Mouse (Mus musculus): ENCODE results near the gene Gm4969. TPM values are rescaled to one million over a fixed set of nuclear protein-coding genes. Genes with fewer than 3 reads are reported as not detected.

Gene Gm4969
- total and polyA plus RNA-seq, 3 experiments, result not detected

DNA sequence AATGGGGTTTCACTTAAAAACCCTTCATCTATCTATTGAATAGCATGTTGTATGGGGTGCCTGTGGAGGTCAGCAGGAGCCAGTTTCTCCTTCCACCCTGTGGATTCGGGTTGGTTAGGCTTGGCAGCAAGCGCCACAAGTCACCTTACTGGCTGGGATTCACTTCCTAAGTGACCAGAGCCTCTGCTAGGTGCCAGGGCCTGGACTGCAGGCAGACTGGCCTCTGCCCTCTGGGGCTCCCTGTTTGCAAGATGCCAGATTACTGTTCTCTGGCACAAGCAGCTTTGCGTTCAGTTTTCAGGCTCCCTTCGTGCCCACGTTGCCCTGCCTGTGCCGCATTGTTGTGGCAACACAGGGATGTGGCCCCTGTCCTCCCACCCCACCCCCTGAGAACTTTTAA is 6.5 kb upstream of the Gm4969 start:
- Histone ChIP-seq H3K36me3 (ENCODE audit: control insufficient read depth in 1 of 2, insufficient read depth in 2 of 2, low read length in 2 of 2) (peaks cover 0 to 7% of the 10 kb centered on the region in 2 experiments; a peak in 2 of 4 replicates), H3K9me3 (replicated peaks; ENCODE audit: insufficient read depth, low read length) (no peaks in the 10 kb centered on the region), H3K4me1 (ENCODE audit: control insufficient read depth in 1 of 2, insufficient read depth in 2 of 2, low read length in 2 of 2) (peaks cover 2 to 4% of the 10 kb centered on the region in 2 experiments; a peak in 2 of 4 replicates), H3K79me2 (ENCODE audit: control insufficient read depth, insufficient read depth, low read length, poor library complexity) (peaks cover 15% of the 10 kb centered on the region), H3K9ac (ENCODE audit: control insufficient read depth, low read depth, low read length, poor library complexity, severe bottlenecking) (no peak overlapping the region), H3K27ac (ENCODE audit: control insufficient read depth, low read depth, low read length) (no peak overlapping the region), H3K27me3 (ENCODE audit: control insufficient read depth in 1 of 2, insufficient read depth in 2 of 2, low read length in 2 of 2) (no peaks in the 10 kb centered on the region), H3K4me3 (ENCODE audit: control insufficient read depth in 1 of 2, insufficient read depth in 1 of 2, low read depth in 2 of 2, low read length in 2 of 2) (no peak overlapping the region)
- no peak for TF ChIP-seq CHD2 (IDR thresholded peaks at IDR 0.05; ENCODE audit: low read length)
- TF ChIP-seq HCFC1 (IDR thresholded peaks at IDR 0.05; ENCODE audit: low read depth, low read length), result no peak
- no peak for TF ChIP-seq BHLHE40 (IDR thresholded peaks at IDR 0.05; ENCODE audit: borderline replicate concordance, low read depth, low read length)
- no peak for TF ChIP-seq CHD1 (IDR thresholded peaks at IDR 0.05; ENCODE audit: low read depth, low read length)
- TF ChIP-seq POLR2AphosphoS5 (IDR thresholded peaks at IDR 0.05; ENCODE audit: borderline replicate concordance, low read depth, low read length), result no peak
- TF ChIP-seq MYB (IDR thresholded peaks at IDR 0.05; ENCODE audit: low read depth, low read length), result no peak
- no peak for TF ChIP-seq NRF1 (IDR thresholded peaks at IDR 0.05; ENCODE audit: insufficient read depth, low read depth, low read length, poor library complexity, severe bottlenecking)
- TF ChIP-seq TCF12 (IDR thresholded peaks at IDR 0.05; ENCODE audit: low read depth, low read length), result no peak
- no peak for TF ChIP-seq SMC3 (IDR thresholded peaks at IDR 0.05; ENCODE audit: low read depth, low read length)
- TF ChIP-seq RCOR1 (IDR thresholded peaks at IDR 0.05; ENCODE audit: low read depth, low read length), result no peak
- no peak for TF ChIP-seq ZKSCAN1 (IDR thresholded peaks at IDR 0.05; ENCODE audit: low read depth, low read length)
- no peak for TF ChIP-seq ELF1 (IDR thresholded peaks at IDR 0.05; ENCODE audit: low read depth, low read length)
- no peak for TF ChIP-seq KAT2A (conservative IDR thresholded peaks at IDR 0.05; ENCODE audit: low read depth, low read length)
- TF ChIP-seq ETS1 (IDR thresholded peaks at IDR 0.05; ENCODE audit: low read depth, low read length), result no peak
- no peak for TF ChIP-seq MEF2A (IDR thresholded peaks at IDR 0.05; ENCODE audit: extremely low read depth, insufficient replicate concordance, low read depth, low read length, poor library complexity, severe bottlenecking)
- TF ChIP-seq CTCF (IDR thresholded peaks at IDR 0.05 in 2 of 3, conservative IDR thresholded peaks at IDR 0.05 in 1 of 3; ENCODE audit: control insufficient read depth in 1 of 3, insufficient read depth in 1 of 3, low read depth in 2 of 3, low read length in 3 of 3, poor library complexity in 1 of 3, severe bottlenecking in 1 of 3), result no peak
- no peak for TF ChIP-seq UBTF (IDR thresholded peaks at IDR 0.05; ENCODE audit: borderline replicate concordance, insufficient read depth, low read depth, low read length)
- TF ChIP-seq ZNF384 (IDR thresholded peaks at IDR 0.05; ENCODE audit: low read depth, low read length), result no peak
- no peak for TF ChIP-seq USF2 (IDR thresholded peaks at IDR 0.05; ENCODE audit: borderline replicate concordance in 1 of 2, insufficient read depth in 1 of 2, low read depth in 1 of 2, low read length in 2 of 2)
- TF ChIP-seq RAD21 (IDR thresholded peaks at IDR 0.05; ENCODE audit: low read depth, low read length), result no peak
- no peak for DNase-seq (ENCODE audit: low read depth, low spot score)
